Mouse (Mus musculus): ENCODE measurements around the gene Bglap2. TPM values are rescaled to one million over a fixed set of nuclear protein-coding genes. Genes with fewer than 3 reads are reported as not detected.
"Not testable (repeated sequence)": the region's sequence is repeated elsewhere in the genome, so short reads cannot be mapped to it uniquely, and the experiment has no call there.

Bglap2 gene
- not detected for total RNA-seq (2021)

GRCm38 (mm10) chr3:88378599-88378998, at the start of gene Bglap2:
Gene Bglap2, minus strand, starts transcription at chr3:88378699.
- DNase-seq (ENCODE audit: low spot score in 2 of 2); intact Hi-C loops (cut with DNase I): not testable (repeated sequence)

GRCm38 (mm10) chr3:88427342-88427905, 48.9 kb upstream of the Bglap2 start:
- intact Hi-C loops (cut with DNase I) = no loop called here
- DNase-seq (ENCODE audit: low spot score in 2 of 2) = no peak

- no peak for DNase-seq (ENCODE audit: low spot score in 2 of 2)
- intact Hi-C loops (cut with DNase I) = no loop called here
Measured at GRCm38 (mm10) chr3:88425708-88426420, 47.4 kb upstream of the Bglap2 start.

GRCm38 (mm10) chr3:88425330-88425689, 46.8 kb upstream of the Bglap2 start:
- no peak for DNase-seq (ENCODE audit: low spot score in 2 of 2)
- intact Hi-C loops (cut with DNase I) = no loop called here

GRCm38 (mm10) chr3:88424605-88425329, 46.3 kb upstream of the Bglap2 start, which contains the start of gene Slc25a44:
Gene Slc25a44, minus strand, starts transcription at chr3:88425139.
- intact Hi-C loops (cut with DNase I) = no loop called here
- DNase-seq (ENCODE audit: low spot score in 2 of 2) = peak; percentile 90 to 99

DNA sequence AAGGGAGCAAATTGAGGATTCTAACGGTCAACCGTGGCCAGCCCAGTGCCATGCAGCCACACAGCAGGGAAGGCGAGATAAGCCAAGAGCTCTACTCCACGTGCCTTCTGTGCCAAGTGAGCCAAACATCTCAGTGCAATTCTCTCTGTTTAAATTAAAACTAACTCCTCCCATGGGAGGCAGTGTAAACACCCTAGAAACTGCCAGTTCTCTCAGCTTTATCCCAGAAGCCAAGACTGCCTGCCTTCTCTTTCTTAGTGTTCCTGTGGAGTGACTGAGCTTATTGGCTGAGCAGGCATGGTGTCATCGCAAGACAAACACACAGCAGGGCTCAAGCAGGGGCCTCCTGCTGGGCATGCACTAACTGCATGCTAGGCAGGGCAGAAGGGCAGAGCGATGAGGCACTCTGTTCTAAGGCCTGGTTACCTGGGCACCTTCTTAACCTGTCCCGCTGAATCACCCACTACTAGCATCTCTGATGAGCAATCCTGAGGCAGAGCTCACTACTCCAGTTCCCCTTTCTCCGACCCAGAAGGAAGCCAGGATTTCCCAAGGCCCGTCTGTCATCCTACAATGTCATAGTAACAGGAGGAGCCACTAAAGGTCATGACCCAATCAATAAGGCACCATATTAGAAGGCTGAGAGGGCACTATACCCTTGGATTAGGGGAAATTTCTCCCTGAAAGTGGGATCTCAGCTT, 43.7 kb upstream of the Bglap2 start:
- intact Hi-C loops (cut with DNase I) = no loop called here
- DNase-seq (ENCODE audit: low spot score in 2 of 2) = peak; percentile 36 to 68

- no peak for DNase-seq (ENCODE audit: low spot score in 2 of 2)
- intact Hi-C loops (cut with DNase I) = no loop called here
Measured at GRCm38 (mm10) chr3:88420771-88421170, 42.3 kb upstream of the Bglap2 start.

DNA sequence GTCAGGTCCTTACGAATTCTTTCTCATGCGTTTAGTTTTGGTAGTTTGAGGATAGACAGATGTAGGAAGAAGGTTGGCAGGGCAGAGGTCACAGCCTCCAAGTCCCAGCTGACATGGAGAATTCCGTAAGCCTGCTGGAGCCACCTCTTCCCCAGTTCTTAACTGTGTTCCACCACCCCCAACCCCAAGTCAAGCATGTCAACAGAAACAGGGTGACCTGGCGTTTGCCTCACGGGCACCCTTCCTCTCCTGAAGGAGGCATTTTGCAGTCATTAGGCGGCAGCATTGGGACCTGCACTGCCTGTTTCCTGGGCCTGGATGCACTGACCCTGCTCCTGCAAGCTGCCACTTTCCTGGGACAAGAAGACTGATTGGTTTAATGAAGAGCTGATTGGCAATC, 39.5 kb upstream of the Bglap2 start:
- no peak for DNase-seq (ENCODE audit: low spot score in 2 of 2)
- intact Hi-C loops (cut with DNase I) = no loop called here

DNA sequence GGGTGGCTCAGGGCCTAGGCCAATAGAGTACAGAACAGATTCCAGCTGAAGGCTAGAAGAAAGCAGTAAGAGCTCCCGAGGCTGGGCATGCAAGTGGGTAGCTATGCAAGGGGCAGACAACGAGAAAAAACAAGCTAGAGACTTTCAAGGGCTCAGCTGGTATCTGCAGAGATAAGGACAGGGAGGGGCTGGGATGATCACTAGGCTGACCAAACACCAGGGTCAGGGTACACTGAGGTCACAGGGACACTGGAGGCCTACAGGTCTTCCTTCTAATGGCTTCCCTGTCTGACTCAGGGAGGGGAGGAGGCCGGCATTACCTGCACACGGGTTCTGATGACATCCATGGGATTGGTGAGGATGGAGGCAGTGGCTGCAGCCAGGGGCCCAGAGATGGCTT, 37.2 kb upstream of the Bglap2 start:
- intact Hi-C loops (cut with DNase I) = no loop called here
- DNase-seq (ENCODE audit: low spot score in 2 of 2) = no peak

DNA sequence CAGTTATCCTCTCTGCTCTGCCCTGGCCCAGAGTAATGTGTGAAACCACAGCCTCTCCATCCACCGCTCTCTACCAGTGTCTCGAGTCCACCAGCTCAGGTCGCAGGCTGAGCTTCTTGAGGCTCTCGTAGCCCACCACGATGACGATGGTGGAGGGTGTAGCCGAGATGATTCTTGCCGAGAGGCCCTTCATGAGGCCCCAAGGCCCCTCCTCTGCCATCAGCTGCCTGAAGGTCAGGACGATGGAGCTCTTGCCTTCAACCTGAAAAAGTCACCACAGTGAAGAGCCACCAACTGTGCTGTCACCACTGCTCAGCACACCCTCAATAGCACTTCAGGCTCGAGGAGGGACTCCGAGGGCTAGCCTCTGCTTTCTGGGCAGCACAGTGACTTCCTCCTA, 34.1 kb upstream of the Bglap2 start:
- DNase-seq (ENCODE audit: low spot score in 2 of 2) = no peak
- intact Hi-C loops (cut with DNase I) = no loop called here

DNA sequence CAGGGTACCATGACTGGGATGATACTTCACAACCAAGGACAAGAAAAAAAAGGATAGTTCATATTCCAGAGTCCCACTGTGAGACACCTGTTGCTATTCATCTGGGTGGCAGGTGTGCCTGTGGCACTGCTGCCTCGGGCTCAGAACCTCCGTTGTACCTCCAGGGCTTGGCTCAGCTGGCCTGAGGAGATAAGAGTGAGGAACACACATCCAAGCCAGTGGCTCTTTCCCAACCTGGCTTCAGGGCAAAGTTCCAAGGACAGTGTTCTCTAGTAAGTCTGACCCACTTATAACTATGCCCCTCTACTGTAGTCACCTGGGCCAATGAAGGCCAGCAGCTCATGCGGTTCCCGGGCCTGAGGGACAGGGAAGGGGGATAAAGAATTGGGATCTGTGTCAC, 33.2 kb upstream of the Bglap2 start:
- DNase-seq (ENCODE audit: low spot score in 2 of 2) = no peak
- intact Hi-C loops (cut with DNase I) = no loop called here

DNA sequence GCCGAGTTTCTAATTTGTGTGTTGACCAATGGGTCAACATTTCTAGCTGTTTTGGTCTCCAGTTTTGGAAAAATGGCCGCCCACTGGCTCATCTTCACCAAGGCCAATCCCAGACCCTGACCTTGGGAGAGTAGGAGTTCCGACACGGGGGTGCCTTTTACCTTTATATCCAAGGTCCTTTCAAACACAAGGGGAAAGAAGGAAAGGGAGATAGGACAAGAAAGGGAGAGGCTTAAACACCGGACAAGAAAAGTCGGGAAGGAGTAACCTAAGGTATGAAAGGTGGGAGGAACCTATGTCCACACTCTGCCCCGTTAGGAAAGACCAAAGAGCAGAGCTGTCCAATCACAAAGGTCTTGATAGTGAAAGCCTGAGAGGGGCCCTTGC, 32.1 kb upstream of the Bglap2 start:
- intact Hi-C loops (cut with DNase I) = no loop called here

GRCm38 (mm10) chr3:88409741-88410644, 31.5 kb upstream of the Bglap2 start, which contains the start of gene Pmf1:
Gene Pmf1, minus strand, starts transcription at chr3:88410331.
- intact Hi-C loops (cut with DNase I) = no loop called here
- peak; percentile 90 to 93 for DNase-seq (ENCODE audit: low spot score in 2 of 2)

More for the DNA sequence above, 32.1 kb upstream of the Bglap2 start:
- DNase-seq (ENCODE audit: low spot score in 2 of 2) = no peak

DNA sequence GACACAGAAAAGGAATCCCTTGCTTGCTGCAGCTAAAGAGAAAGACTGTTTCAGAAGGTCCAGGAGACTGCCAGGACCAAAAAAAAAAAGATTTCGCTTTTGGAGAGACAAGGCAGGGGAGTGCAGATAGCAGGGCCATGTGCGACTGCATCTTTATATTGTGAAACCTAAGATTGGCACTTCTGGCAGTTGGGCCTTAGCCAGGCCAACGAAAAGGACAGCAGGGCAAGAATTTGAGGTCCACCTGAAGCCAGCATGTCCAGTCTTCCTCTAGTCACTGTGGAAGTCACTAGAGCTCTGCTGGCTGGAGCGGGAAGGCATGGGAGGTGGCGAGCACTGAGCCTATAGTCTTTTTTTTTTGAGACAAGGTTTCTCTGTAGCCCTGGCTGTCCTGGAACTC, 30.5 kb upstream of the Bglap2 start:
- DNase-seq (ENCODE audit: low spot score in 2 of 2) = no peak
- intact Hi-C loops (cut with DNase I) = no loop called here

DNA sequence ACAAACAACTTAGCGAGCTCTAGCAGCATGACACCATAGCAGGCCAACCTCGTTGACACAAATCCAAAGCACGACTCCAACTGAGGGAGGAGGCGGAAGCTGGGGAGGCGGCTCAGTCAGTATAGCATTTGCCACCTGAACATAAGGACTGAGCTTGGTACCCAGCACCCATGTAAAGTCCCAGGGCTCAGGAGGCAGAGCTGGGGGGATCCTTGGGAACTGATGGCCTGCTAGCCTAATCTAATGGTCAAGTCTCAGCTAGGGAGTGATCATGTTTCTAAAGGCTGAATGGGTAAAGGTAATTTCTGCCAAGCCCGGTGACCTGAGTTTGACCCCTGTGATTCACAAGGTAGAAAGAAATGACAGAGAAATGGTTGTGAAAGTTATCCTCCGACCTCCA, 29.0 kb upstream of the Bglap2 start:
- DNase-seq (ENCODE audit: low spot score in 2 of 2) = peak in 1 of 2 experiments; percentile 17
- intact Hi-C loops (cut with DNase I) = loop anchor here (1.0 to 2.0 kb wide), 2 partner anchors 60 to 115 kb away; no protein-coding TSS in a partner anchor

DNA sequence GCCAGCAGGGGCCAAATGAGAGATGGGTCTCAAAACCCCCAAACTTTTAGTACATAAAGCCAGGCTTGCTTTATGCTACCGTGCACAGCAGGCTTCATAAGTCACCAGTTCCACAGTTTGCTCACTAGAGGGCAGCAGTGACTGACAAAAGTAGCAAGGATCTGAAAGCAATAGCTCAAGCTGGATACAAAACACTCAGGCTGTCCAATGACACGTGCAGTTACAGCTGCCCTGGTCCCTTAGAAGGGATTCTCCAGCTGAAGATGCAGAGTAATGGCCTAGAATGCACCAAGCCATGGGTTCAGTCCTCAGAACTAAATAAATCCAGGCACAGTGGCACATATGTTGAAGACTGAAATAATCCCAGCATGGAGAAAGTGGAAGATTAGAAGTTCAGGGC, 28.6 kb upstream of the Bglap2 start:
- intact Hi-C loops (cut with DNase I) = loop anchor here (1.0 to 2.0 kb wide), 2 partner anchors 60 to 116 kb away; no protein-coding TSS in a partner anchor
- peak; percentile 66 to 83 for DNase-seq (ENCODE audit: low spot score in 2 of 2)

- intact Hi-C loops (cut with DNase I) = no loop called here
- no peak for DNase-seq (ENCODE audit: low spot score in 2 of 2)
Measured at GRCm38 (mm10) chr3:88403522-88404230, 25.2 kb upstream of the Bglap2 start.

GRCm38 (mm10) chr3:88398666-88399065, 20.2 kb upstream of the Bglap2 start:
- intact Hi-C loops (cut with DNase I) = no loop called here
- DNase-seq (ENCODE audit: low spot score in 2 of 2) = no peak

All from left cerebral cortex, postnatal 25 days (tissue).